Mouse (Mus musculus) B cell, adult 67 days (primary cell): Measurements from ENCODE around the gene Vmn1r67. TPM values are rescaled to one million over a fixed set of nuclear protein-coding genes. Genes with fewer than 3 reads are reported as not detected.

ENCODE experiments used
- total RNA-seq, 2 experiments: library from RNA; stranded (reverse); gene quantifications; 4 replicates each; pipeline ENCODE4 v1.2.4; 2023

The Vmn1r67 gene
- not detected for total RNA-seq

GRCm38 (mm10) chr7:10443031-10443430, at the start of gene Vmn1r67:
Vmn1r67 (plus strand) TSS chr7:10443331.

GRCm38 (mm10) chr7:10494786-10495521, 51.8 kb downstream of the Vmn1r67 start, which contains the start of gene Zik1:
Zik1 (minus strand) TSS chr7:10495394.

Other genes with a start within 250 kb of the Vmn1r67 start
- gene Vmn1r66, start 165.3 kb upstream of the Vmn1r67 start, total RNA-seq = not detected
- 1 to 10 TPM in 1 of 2 experiments, under 1 TPM in 1; 0.47 to 1.4 TPM for gene Zik1, start 52.1 kb downstream of the Vmn1r67 start, total RNA-seq
- not detected for gene Vmn1r68, start 115.2 kb downstream of the Vmn1r67 start, total RNA-seq
- gene Vmn1r69, start 170.3 kb downstream of the Vmn1r67 start, total RNA-seq = not detected
- not detected for gene Vmn1r70, start 188.2 kb downstream of the Vmn1r67 start, total RNA-seq
- not detected for gene Nlrp4b, start 244.5 kb downstream of the Vmn1r67 start, total RNA-seq